Mouse (Mus musculus) CD8-positive naive resting alpha-beta T cell, adult 2 months (primary cell): ENCODE measurements around the gene Cacna1d.

Experiments
- DNase-seq, 2 experiments: peaks; one replicate each; pipeline ENCODE4 v3.0.0; 2022; ENCODE audit warnings: low read depth in 2 of 2, low spot score in 2 of 2

Gene Cacna1d

DNA sequence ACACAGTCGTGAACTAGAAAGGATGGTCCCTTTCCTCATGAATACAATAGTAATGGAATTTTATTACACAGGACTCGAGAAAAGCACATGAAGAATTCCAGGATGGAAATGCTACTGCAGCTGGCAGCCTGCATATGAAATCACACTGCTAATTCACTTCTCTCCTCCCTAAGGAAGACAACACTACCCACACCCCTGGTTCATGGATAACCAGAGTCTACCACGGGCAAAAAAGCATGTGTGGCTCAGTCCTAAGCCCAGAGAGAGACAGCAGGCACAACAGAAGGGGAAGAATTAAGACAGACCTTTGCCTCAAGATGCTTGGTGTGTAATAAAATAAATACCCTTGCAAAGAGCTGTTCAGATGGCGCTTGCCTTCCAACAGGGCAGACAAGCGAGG is 218.7 kb downstream of the Cacna1d start:
- no peak for DNase-seq

DNA sequence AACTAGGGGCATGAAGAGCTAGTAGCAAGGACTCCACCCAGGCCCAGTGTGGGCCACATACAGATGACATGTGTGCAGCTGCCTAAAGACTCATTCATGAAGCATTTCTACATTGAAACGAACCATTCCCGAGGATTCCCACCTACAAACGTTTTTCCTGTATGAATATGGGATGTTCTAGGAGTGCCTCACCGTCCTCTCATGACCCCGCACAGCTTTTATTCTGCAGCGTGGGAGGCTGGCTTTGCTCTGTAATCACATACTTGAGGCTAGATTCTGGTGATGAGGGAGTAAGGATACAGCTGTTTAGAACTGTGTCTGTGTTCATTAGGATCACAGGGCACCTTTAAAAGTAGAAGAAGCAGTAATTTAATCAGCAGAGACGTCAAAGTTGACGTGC is 219.4 kb downstream of the Cacna1d start:
- no peak for DNase-seq

DNA sequence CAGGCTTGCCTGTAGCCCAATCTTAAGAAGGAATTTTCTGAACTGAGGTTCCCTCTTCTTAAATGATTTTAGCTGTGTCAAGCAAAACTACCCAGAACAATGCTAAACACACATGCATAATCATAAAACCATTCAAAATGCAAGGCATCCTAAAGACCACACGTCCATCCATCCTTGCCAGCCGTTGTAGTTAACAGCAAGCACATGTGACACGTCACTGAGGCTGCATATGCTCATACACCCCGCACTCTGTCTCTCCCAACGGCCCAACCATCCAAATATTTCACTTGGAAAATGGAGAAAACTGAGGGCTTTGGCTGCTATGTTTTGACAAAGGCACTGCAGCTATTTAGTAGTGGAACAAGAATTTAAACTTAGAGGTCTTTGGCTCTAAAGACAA is 220.9 kb downstream of the Cacna1d start:
- no peak for DNase-seq

DNA sequence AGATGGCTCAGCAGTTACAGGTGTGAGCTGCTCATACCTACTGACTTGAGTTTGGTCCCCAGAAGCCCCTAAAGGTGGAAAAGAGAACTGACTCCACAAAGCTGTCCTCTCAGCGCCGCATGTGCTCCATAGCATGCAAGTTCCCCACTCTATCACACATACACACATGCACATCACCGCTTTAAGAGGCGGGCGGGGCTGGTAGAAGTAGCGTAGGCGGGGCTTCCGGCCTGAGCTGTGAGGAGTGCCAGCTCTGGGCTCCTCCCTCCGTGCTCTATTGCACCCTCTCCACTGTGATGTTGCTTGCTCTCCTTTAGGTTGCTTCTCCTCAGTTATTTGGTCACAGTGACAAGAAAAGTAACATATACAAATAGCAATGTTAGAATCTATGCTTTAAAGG is 225.5 kb downstream of the Cacna1d start:
- DNase-seq: no peak

DNA sequence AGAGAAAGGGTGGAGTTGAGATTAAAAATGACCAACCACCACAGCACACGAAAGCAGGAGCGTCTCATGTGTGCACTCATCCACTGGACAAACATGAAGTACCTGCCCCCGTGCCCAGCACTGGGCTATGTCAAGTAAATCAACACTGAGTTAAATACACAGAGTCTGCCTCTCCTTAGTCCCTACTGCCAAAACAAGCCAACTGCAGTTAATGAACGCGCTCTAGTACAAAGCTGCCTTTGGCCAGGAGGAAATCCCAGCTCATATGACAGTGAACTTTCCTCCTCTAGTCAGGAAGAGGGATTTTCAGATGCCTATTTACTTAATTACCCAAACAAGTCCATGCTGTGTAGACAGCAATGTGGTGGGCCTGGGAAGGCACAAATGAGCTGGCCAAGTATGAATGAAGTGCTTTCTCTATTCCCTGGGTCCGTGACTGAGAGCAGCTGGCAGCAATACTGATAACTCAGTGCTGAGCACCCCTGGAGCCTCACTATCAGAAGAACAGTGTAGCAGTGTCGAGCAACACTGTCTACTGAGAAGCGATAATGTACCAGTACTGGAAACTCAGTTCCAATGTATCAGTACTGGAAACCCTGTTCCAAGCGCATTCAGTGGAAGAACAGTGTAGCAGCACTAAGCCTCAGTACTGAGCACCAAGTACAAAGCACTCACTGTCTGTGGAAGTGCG is 229.5 kb downstream of the Cacna1d start:
- DNase-seq: no peak

DNA sequence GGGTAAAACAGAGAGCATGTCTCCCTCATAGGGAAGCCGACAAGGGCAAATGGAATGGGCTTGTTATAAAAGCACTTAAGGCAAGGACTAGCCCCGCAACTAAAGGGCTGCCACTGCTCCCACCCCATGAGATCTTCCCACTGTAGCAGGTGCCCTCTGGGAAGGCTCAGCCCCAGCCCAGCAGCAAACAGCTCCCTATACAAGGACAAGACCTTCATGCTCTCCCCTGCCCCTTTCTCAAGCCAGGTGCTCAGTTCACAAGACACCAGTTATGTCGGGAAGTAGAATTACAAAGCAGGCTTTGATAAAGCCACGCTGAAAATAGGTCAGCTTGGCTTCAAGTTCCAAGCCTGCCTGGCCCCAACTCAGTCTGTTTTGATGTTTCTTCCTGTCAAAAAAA is 233.6 kb downstream of the Cacna1d start:
- no peak for DNase-seq

DNA sequence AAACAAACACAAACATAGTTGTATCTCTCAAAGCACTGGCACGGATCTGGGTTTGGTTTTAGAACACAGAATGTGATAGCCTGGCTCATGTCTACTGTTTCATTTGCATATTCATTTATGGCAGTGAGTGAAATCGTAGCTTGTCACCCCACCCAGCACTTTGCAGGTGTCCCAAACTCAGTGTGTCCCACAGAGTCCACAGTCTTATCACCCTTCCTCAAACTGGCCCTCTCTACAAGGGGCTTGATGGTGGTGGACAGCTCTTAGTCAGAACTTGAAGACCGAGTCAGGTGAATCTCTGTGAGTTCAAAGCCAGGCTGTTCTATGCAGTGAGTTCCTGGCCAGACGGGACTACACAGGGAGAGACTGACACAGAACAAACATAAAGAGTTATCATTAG is 234.8 kb downstream of the Cacna1d start:
- DNase-seq: no peak

DNA sequence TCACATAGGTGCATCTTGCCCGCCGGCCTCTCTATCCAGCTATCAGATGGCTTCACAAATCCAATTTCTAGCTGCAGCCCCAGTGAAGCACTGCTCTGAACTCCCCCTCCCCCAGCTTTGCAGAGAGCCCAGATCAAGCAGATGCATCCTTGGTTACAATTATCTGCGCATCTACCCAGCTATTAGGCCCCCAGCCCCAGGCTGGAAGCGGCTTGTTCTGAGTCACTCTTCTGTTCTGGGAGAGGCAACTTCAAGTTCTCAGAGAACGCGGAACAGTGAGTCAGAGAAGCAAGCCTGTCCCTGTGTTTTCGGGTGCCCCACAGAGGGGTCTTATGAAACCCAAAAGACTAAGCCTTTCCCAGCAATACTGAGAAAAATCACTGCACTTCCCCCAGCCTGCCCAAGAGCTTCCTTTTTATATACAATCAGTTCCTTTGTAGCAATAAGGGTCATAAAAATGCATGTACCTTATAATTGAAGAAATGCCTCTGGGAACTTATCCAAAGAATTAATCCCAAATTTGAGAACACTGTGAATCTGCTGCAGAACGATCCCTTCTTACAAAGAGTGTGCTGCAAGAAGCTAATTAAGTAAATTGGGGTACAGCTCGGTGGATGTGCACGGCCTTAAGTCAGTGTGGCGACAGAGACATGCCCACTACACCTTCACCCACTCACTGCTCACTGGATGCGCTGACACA is 235.4 kb downstream of the Cacna1d start:
- DNase-seq: no peak

DNA sequence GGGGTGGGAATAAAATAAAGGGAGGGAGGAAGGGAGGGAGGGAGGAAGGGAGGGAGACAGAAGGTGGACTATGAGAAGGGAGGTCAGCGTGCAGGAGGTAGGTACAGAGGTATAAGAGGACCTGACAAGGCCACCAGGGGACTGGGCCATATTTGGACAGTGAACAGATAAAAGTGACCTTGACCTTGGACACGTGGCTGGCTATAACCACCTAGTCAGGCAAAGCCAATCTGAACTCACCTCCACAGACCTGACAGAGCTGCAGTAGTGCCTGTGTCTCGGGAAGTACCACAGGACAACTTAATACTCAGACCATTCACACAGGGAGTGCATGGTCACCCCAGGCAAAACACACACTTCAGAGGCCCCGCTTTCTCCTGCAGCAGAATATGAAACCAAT is 236.5 kb downstream of the Cacna1d start:
- no peak for DNase-seq

DNA sequence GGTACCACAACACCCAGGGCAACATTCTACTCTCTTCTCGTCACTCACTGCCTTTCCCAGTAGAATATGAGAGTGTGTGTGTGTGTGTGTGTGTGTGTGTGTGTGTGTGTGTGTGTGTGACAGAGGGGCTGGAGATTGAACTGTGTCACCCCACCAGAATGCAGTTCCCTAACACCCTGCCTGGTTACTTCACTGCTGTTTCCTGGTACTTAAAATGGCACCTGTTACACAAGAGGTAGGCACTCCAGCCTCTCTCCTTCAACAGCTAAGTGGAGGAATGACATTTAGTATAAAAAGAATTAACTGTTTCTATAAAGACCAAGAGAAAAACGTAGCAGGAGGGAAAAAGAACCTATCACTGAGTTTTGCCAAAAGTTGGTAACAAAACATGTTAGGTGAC is 238.4 kb downstream of the Cacna1d start:
- no peak for DNase-seq

DNA sequence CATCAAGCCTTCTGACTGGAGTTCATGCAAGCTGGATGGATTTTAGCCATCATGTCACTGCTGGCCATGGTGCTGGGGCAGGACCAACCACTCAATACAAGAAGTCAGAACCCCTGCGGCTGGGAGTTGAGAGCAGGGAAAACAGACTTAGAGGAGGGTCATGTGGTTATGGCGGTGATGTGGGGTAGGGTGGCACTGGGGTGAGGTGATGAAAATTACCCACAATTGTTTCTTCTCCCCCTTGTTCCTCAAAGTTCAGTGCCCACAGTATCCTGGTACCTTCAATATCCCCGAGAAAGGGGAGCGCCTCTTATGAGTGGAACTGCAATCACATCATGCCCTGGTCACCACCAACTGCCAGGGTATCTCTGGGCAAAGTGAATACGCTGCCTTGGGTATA is 239.9 kb downstream of the Cacna1d start:
- no peak for DNase-seq

DNA sequence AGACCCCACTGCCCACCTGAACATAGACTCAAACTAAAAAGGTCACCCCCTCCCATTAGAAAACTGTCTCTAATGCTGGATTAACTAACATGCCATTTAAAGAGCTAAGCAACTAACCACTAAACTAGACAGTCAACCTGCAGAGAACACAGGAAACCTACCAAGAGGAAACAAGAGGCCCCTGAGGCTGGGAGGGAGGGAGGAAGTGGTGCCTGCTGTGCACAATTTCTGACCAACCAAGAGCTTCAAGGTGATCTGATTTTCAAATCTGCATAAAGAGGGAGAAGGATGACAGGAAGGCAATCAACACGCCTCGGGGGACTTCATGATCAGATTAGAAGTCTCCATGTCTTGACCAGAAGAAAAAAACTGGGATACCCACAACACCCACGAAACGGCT is 241.7 kb downstream of the Cacna1d start:
- peak; percentile 13 to 43 for DNase-seq

DNA sequence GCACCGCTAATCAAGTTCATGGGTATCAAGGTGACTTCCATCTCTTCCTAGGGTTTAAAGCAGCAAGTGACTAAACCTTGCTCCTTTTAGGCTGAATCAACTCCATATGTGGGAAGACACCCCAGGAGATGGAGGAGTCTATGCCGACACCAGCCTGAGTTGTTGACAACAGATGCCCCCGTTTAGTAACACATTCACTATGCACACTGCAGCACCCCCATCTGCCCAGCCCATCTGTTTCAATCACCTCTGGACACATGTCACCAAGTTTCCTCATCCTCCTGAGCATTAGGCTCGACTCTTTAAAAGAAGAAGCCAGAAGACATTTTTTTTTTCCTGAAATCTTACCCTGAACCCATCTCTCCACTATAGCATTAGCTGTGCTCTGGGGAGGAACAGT is 242.4 kb downstream of the Cacna1d start:
- no peak for DNase-seq

DNA sequence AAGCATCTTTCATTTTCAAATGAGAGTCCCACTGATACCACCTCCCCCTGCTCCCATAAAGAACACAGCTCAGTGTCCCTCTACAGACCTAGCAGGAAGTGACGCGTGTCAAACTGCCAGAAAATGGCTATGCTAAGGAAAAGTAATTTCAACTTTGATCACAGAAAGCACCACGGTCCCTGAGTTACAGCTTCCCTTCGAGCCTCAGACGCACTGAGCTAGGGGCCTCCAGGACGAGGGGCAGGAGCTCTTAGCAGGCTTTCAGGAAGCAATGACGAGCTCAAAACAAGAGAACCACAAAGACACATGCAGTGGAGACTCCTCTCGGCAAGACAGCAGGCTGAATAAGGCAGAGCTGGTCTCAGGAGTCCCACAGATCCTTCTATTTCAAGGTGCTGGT is 243.1 kb downstream of the Cacna1d start:
- DNase-seq: peak in 1 of 2 experiments; percentile 6

DNA sequence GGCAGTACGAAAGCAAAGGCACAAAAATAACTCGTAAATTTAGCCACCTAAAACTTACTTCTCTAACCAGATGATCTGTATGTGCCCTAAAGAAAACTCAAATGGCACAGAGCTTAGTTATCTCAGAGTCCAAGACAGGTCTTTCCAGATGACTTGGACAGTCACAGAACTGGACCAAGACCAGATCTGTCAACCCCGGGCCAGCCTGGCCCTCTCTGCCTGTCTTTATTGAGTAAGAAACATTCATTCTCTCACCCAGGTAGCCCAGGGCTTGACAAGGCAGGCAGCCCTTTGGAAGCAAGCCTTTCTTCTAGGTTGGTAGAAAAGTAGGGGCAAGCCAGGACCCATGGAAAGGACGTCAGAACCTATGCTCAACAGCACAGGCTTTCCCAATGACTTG is 243.6 kb downstream of the Cacna1d start:
- DNase-seq: no peak

DNA sequence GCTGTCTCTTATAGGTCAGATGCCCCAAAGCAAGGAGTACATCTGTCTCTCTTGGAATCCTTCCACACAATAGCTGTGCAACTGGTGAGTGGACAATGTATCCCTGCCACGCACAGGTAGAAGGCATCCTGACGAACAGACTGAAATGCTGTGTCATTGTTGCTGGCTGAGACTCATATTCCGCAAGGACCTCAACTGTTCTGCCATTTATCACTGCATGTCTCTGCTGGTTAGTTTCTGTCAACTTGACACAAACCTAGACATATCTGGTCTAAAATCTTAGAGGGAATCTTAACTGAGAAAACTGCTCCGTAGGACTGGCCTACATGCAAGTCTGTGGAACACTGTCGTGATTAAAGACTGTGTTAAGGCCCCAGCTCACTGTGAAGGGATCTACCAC is 246.5 kb downstream of the Cacna1d start:
- no peak for DNase-seq

DNA sequence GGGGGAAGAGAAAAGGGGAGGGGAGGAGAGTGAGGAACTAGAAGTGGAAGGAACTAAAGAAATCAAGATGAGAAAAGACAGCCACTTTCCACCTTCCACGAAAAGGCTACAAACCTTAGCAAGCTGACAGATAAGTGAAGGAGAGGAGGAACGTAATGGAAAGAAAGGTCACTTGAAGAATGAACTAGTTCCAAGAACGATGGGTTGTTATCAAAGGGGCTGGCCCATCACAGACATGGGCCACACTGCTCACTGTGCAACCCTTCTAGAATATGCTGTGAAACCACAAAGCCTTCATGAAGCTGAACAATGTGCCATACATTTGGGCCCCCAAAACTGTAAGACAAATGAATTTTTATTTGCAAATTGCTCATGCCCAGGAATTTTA is 248.4 kb downstream of the Cacna1d start:
- DNase-seq: no peak

DNA sequence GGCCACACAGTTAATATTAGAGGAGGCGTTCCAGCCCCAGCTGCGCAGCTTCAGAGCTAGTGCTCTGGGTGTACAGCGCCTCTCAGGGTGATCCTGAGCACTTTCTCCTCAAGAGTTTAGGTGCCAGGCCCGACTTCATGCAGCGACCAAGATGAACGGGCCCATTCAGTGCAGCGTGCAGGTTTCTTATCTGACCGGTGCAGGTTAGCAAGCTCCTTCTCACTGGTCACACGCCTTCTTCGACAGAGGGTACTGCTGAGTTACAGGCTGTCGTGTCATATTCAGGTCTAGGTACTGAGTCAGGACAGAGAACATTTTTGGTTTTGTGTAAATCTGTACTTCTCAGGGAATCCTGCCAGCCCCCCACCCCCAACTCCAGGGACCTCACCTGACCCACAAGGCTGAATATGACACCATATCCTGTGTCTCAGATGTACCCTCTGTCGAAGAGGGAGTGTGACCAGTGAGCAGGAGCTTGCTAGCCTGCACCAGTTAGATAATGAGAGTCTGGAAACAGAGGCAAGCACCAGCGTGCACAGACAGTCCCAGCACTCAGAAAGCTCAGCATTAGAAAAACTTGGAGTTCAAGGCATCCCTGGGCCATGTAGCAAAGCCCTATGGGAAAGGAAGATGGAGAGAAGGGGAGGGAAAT is 249.0 kb downstream of the Cacna1d start:
- DNase-seq: no peak

DNA sequence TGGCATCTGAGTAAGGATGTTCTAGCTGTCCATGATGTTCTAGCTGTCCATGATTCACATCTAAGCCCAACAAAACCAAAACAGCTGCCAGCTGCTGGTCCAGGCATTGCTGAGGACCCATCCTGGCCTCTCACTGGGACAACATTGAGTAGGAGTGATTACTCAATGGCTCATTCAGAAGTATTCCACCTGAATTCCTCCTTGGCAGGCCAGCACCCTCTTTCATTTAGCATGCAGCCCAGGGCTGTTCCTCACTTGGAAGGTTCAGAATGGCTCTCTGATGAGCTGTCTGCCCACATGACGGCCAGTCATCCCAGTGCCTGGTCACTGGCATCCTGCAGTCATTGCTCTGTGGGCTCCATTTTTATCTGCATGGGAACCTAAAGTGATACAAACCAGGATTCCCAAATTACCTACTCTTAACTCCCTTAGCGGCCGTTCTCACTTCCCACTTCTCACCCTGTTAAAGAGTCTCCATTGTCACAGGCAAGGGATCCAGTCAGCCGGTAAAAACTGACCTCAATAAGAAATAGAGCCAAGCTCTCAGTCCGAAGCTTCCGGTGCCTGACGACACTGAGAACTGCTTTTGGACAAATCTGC is 250.2 kb downstream of the Cacna1d start:
- DNase-seq: no peak

DNA sequence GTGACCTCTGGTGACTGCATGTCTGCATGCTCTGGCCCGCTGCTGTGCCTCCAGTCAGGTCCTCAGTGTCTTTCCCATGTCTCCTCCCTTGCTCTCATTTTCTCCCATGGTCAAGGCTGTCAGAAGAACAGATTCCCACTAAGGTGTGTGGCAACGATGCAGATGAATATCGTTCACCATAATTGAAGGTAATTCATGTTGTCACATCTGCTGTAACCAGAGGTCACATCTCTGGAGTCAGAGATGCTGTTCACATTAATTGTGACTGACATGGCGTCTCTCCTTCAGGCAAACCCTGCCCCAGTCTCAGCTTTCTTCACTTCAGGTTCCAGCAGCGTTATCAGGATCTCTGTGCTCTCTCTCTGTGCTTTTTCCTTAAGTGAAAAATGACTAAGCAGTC is 252.4 kb downstream of the Cacna1d start:
- DNase-seq: no peak

DNA sequence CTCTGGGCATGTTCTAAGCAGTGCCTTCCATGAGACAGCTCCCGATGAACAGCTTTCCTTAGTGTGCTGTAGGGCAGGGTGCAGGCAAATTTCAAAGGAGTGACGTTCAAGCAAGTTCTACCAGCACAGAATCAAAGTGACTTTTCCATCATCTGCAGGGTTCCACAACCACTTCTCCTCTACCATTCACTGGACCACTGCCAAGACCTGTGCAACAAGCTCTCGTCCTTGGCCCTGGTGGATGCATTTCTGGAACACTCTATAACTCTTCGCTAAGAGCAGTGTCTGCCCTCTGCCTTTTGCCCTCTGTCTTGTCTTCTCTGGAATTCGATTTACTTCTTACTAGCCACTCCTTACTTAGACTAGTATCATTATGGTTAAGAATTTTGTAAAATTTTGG is 266.1 kb downstream of the Cacna1d start:
- DNase-seq: no peak

DNA sequence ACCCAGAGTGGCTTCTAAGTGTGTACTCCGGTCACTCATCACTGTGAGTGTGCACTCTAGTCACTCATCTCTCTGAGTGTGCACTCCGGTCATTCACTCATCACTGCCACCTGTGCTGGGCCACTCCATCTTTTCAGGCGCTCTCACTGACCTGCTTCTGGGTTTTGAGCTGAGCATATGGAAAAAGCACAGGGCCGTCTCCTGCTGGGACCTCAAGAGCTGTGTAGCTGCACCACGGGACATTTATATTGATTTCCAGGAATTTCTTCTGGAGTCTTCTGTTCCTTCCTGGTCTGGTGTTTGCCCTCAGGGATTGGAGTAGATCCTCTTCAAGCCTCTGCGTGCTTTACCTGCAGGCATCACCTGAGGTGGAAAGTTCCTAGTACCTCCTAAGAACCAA is 269.2 kb downstream of the Cacna1d start:
- DNase-seq: no peak
